Mouse (Mus musculus) CD8-positive naive resting alpha-beta T cell, adult 2 months (primary cell): ENCODE data around the gene Kremen1.

Experiments used
- DNase-seq, 2 experiments: peaks; one replicate each; pipeline ENCODE4 v3.0.0; 2022; ENCODE audit warnings: low read depth in 2 of 2, low spot score in 2 of 2

Gene Kremen1

DNA sequence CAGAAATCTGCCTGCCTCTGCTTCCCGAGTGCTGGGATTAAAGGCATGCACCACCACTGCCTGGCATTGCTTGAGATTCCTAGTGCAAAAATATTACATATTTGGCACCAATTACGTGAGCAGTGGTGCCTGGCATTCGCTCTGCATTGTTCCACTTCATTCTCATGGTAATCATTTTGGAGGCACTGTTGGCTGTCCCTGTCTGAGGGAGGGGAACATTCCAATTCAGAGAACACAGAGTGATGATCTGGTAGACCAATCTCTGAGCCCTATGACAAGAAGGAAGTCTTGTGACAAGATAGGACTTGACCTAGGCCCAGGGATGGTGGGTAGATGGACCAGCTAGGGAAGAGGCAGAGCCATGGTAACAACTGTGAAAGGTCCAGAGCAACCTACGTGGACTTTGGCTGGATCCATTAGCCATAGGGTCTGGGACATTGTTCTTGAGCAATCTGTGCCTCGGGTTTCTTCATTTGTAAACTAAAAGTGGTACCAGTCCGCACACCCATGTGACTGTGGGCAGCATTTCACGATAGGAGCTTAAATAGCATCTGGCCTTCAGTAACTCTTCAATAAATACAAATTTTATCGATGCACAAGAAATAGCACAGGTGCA, 8.6 kb upstream of the Kremen1 start:
- no peak for DNase-seq

DNA sequence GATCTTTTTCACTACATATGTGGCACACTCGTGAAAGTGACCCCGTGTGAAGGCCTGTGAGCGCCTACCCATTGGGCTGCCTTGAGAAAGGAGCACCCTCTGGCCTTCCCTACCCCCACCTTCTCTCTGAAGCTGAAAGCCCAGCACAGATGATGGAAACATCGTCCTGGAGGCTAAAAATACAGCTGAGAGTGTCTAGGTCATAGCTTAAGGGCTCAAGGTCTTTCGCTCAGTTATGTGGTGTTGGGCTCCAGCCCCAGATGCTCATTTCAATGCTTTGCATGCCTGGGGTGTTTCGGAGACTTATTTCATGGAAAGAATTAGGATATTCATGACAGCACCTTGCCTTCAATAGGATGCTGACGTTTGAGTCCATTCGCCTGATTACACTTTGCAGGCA, 4.4 kb upstream of the Kremen1 start:
- no peak for DNase-seq

DNA sequence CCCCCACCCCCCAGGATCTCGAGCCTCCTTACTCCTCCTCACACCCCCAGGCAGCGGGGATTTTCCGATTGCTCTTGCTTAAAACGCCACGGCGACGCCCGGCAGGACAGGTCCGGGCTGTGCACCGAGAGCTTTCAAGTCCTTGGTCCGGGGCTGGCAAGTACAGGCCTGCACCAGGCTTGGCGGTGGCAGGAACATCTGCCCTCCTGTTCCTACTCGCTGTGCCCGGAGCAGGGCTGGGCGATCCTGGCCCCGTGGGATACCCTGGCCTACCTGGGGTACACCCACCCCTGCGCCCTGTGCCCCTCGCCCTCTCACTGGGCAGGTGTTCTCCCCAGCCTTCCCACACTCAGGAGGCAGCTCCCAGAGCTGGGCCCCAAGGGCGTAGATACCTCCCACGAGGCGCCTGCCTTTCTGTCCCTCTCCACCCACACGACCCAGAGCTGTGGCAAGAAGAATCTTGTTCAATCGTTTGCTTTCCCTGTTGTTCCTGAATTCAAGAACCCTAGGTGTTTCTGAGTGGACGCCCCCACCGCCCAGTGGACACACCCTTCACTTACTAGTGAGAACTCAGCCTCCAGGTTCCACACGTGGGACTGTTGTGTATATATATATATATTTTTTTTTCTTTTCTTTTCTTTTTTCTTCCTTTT, 1.8 kb upstream of the Kremen1 start:
- DNase-seq: no peak

DNA sequence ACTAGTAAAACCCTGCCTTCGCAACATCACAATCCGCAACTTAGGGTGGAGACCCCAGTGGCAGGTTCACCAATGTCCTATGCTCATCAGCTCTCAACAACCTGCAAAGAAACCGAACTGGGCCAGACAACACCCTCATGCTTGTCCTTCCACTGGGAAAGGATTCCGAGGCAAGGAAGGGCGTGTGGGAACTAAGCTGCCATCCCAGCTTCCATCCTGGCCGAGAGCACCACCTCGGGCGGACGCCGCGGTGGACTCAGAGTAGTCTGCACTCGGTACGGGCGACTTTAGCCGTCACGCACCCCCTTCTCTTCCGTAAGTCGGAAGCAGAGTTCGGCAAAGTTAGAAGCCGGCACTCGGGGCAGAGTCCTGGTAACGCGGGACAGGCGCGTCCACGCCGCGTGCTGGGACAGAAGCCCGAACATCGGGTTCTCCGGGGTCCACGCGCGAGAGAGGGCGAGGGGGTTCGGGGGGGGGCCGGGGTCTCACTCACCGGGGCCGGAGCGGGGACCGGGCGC, 357 bp downstream of the Kremen1 start:
- peak; percentile 24 to 29 for DNase-seq

DNA sequence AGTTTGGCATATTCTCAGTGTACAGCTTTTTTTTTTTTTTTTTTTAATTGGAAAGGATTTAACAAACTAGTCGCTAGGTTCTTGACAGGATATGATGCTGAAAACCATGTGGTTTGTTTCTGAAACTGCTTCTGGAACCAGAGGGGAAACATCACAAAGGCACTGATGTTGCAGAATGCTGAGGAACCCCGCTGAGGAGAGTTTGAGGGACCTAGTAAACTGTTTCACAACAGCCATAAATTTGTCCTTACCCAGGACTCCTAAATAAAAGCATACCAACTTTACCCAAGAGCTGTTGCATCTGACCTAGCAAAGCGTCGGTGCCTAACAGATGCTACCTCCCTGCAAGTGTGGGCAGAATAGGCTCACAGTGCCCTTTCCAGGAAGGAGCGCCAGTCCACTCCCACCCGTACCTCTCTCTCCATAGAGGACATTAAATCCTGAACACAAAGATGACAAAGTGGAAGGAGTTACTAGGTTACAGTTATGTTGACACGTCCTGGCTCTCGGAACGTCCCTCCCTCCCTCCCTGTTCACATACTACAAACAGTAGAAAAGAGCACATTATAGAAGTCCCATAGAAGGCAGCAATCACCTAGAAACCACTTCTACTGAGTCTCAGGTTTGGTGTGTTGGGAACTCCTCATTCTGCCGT, 1.3 kb downstream of the Kremen1 start:
- DNase-seq: peak; percentile 24 to 43

DNA sequence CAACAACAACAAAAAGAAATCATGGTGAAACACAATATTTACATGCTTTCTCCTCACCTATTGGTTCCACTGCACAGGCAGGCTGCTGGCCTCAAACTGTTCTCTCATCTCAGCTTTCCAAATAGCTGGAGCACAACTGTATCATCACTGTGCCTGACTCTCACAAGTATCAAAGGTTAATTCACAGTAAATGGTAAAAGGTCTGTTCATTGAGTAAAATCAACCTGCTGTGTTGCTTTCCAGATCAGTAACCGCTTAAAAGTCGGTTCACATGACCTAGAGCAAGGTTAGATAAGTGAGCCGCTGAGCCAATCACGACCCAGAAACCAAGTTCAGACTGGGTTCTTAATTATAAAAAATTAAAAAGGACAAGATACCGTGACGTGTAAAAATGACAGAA, 3.3 kb downstream of the Kremen1 start:
- DNase-seq: no peak

DNA sequence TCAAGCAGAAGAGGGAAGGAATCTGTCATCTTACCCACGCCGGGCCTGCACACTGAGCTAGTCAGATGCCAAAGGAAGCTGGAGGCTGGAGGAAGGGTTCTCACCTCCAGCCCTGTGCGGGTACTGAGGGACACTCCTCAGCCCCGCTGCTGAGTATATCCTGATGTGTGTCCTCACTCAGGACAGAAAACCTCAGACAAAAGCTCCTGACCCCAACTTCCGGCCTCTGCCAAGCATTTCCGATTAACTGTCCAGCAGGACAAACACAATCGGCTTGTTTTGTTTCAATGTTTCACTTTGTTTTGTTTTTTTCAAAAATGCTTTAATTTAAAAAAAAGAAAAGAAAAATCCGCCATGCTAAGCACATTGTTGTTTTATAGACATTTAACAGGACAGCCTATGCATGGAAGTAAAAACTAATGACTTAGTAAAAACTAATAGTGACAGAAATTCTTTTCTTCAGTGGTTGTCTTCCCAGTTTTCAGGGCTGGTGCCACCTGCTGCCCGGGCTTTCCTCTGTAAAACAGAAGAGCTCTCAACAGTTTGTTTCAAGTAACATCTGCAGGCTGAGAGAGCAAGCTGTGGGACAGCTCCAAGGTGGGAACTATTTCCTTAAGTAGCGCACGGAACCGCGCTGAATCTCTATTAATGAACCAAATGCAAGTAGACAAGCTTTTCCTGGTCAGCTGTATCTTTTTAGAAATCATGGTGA, 4.1 kb downstream of the Kremen1 start:
- DNase-seq: no peak

DNA sequence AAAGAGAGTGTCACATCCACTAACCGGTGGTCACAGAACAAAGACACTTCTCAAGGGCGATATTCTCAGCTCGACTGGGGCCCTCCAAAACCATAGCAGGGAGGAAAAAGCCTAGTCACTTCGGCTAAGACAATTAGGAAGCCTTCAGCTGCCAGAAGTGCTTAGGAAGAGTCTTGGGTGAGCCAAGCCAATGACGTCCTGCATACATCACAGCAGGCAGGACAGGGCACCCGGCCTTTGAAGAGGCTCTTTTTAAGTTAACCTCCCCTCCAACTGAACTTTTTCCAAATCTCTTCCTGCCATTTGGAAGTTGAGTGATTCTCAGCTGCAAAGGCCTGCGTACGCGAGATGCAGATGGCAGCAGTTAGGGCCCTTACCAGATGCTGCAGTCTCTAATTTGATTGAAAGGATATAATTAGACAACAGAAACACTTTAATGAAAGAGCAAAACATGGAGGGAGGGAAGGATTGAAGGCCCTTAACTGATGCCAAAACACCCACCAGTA, 5.8 kb downstream of the Kremen1 start:
- no peak for DNase-seq

DNA sequence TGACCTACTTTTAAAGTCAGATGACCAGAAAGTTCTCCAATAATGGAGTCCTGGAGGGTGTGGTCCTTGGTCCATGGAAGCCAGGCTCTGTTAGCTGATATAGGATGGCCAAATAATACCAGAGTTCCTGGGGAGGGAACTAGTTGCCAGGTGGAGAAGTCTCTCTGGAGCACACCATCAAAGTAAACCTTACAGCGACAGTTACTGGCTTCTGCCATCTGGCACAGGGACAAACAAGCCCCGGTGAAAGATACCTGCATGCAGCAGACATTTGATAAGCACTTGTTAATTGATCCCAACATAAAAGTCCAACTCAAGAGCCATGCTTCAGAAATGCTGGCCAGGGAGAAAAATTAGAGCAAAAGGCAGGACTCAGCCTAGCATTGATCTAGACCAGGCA, 7.3 kb downstream of the Kremen1 start:
- DNase-seq: no peak

DNA sequence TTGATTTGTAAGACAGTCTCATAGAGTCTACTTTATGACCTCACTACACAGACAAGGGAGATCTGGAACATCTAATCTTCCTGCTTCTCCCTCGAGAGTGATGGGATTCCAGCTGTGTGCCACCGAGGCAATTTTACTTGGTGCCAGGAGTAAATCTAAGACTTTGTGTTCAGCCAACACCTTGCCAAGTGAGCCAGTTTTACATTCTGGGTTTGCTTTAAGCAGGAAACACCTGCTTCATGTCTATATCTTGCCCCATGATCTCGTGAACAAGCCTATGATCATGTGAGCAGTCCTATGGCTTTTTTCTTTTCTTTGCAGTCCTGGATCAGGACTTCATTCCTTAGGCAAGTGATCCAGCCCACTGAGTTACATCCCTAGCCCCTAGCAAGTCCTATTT, 7.8 kb downstream of the Kremen1 start:
- DNase-seq: no peak

DNA sequence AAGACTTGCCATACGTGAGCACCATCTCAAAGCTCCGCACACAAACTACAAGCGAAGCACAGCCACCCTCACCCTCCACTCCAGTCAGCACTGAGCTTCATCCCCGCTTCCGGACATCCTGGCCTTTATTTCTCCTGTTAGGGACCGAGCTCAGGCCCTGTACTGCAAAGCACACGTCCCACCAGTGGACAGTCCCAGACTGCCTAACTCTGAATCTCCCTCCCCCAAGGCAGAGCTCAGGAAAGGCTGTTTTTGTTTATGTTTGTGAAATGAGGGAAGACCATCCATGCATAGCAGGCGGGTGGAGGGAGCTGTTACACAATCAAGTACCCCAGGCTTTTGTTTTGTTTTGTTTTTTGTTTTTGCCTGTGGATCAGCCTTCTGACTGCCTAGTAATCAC, 8.6 kb downstream of the Kremen1 start:
- DNase-seq: no peak

DNA sequence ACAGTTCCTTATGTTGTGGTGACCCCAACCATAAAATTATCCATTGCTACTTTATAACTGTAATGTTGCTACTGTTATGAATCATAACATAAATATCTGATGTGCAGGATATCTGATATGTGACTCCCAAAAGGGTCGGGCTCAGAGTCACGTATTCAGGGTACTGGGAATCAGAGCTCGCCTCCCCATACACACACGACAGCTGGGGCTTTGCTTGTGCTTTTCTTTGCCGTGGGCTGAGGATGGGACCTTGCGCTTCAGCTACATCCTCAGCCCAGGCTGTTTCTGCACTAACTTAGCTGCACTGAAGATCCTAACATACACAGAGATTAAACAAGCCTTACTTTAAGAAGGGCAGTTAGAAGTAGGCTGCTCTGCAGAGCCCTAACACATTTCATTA, 10.2 kb downstream of the Kremen1 start:
- no peak for DNase-seq

DNA sequence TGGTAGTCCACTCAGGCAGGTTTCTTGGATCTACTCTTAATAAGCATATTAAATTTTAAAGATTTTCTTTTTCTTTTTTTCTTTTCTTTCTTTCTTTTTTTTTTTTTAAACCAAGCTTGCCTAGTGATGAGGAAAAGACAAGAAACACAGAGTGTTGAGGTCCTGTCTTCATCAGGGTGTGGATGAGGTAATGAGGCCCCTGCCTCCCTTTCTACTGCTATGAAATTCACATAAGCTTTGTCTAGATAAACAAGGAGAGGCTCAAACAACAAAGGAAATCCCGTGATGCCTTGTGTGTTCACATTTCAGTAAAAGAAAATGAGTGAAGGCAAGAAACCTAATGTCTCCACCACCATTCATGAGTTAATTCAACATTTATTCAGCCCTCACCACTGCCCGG, 13.2 kb downstream of the Kremen1 start:
- no peak for DNase-seq

DNA sequence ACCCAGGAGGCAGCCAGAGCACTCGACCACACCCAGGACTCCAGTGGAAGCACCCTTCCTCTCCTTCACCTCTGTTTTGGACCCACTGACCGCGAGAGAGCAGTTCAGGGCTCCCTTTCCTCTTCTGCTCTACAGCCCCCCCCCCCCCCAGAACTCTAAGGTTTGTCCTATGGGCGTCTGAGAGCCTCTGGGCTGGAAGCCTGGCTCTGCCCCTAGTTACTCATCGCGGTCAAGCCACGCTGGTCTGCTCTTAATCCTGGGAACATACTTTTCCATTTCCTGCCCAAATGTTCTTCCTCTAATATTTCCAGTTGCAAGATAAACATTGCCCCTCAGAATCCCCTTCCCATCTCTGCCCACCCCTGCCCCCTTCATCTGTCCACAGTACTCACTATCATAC, 15.9 kb downstream of the Kremen1 start:
- no peak for DNase-seq

DNA sequence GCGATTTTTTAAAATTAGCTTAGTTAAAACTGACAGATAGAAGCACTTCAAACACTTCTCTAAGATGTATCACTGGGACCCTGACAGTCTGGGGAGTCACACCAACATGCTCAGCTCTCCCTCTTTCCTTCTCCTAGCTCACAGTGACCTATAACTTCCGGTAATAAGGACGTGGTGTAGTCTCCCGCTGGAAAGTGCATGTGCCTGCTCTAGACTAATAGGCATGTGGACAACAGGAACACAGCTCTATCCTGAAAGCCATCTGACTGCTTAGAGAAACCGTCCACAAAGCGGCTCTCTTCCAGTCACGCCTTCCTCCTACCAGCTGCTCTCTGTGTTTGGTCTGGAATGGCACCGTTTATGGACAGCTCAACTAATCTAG, 16.6 kb downstream of the Kremen1 start:
- no peak for DNase-seq

DNA sequence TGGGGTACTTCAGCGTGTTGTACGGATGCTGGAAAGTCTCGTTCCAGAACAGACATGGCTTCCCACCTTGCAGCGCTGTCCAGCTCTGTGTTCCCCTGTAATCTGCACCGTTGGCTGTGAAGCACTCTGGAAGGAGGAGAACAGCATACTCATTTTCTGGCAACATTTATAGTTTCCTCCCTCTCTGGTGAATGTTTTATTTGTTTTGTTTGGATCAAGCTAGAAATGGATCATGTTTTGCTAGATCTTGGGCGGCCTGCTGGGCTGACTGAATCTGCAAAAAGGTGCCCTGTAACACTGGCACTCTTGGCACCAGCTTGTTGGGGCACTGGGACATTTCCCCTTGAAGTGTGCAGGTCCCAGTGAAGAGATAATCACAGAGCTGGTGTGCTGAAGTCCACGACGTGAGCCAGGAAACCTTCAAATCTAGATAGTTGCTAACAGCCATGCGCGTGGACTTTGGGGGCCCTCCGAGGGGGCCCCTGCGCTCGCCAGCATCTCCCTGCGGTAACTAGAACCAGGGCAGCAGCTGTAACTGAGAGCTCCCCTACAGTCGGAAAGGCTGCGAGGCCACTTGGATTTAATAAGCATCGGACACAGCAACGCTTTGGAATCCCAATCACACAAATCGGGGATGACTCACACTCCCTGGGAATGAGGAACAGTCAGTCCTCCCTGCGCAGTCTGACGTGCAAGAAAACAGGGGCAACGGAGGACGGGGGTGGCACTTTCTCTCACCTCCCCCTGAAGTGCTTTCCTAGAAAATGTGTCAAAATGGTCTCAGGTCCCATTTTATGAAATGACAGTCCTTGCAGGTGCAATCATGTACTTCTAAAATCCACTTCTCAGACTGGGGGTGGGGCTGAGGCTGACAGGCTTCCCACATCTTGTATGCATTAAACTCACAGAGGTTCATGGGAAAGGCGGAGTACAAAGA, 17.3 kb downstream of the Kremen1 start:
- no peak for DNase-seq

DNA sequence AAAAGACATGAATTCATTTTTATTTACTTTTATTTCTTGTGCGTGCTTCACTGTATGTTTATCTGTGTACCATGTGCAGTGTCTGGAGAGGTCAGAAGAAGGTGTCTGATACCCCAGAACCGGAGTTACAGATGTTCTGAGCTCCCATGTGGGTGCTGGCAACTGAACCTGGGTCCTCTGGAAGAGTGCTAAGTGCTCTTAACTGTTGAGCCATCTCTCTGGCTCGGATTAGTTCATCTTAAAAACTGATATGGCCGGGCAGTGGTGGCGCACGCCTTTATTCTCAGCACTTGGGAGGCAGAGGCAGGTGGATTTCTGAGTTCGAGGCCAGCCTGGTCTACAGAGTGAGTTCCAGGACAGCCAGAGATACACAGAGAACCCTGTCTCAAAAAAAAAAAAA, 18.1 kb downstream of the Kremen1 start:
- DNase-seq: no peak

DNA sequence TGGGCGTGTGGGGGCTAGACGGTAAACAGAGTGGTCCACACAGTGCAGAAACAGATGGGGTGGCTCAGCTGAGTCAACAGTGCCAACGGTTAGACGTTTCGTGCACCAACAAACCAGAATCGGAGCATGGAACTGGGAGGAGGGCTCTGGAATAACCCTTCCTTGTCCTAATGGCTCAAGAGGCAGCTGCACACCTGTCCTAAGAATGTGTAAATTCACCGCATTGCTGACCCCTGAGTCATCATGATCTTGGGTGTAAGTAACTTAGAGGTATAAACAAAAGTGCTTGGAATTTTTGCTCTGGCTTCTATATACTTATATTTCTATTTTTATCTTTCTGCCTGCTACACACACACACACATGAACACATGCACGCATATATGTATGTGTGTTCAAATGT, 19.2 kb downstream of the Kremen1 start:
- DNase-seq: no peak

DNA sequence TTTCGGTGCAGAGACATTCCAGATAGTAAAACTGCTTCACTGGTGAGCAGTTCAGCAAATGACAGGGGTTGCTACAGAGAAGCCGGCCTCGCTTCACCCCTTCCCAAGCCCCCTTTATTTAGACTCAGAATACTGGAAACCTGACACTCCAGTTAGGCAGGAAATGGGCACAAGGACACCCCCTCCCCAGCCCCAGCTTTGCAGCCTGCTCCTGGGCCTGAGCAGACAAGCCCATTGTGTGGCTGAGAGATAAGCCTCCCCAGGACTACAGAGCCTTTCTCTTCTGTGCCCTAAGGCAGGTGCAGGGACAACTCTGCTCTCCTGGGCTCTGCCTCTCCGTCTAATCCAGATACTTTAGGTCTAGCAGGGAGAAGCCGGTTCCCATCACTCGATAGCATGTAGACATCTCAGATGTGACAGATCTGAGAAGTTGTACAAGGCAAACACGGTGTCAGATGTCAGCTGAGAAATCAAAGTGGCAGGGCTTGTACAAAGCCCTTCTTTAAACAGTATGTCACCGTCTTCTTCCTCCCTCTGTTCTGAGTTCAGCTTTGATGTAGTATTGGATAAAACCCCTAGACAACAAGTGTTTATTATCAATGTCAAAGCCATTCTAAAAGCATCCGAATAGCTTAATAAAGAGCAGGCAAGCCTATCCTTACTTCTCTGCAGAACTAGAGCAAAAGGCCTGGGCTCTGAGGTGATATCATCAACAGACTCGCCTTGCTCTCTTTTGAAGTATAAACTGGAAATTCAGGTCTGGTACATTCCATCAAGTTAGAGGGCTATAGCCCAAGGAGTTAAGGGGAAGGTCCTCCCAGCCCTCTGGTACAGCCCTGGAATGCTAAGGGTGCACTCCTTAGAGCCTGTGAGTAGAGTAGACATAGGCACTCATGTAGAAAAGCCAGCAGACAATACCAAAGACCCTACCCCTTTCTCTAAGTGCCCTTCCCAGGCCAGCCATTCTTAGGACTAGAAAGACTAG, 21.4 kb downstream of the Kremen1 start:
- no peak for DNase-seq
